Mouse (Mus musculus) kidney, adult 2 months (tissue): ENCODE data around the gene 2010005H15Rik. TPM values are rescaled to one million over a fixed set of nuclear protein-coding genes. Genes with fewer than 3 reads are reported as not detected.

Source experiments
- DNase-seq: peaks from one replicate; pipeline ENCODE4 v3.0.0; 2021
- H3K27ac ChIP-seq: fragments of 200-500 bp; 2 replicates; pipeline ENCODE4 v1.5.1; 2012; ENCODE audit warnings: low read depth, low read length, control low read depth, inconsistent platforms; ENCODE audit not compliant: insufficient read depth
- H3K27me3 ChIP-seq: fragments of 200-500 bp; replicated peaks from 2 replicates; pipeline ENCODE4 v1.6.1; 2012; ENCODE audit warnings: mild to moderate bottlenecking, moderate library complexity, low read length, inconsistent platforms; ENCODE audit not compliant: control insufficient read depth, insufficient read depth
- H3K36me3 ChIP-seq: fragments of 200-500 bp; 2 replicates; pipeline ENCODE4 v1.6.1; 2012; ENCODE audit warnings: mild to moderate bottlenecking, moderate library complexity, low read length, inconsistent platforms; ENCODE audit not compliant: control insufficient read depth, insufficient read depth
- H3K4me1 ChIP-seq: fragments of 200-500 bp; 2 replicates; pipeline ENCODE4 v1.6.1; 2011; ENCODE audit warnings: low read length; ENCODE audit not compliant: control insufficient read depth, insufficient read depth
- H3K4me3 ChIP-seq: fragments of 200-500 bp; 2 replicates; pipeline ENCODE4 v1.5.1; 2011; ENCODE audit warnings: mild to moderate bottlenecking, low read depth, low read length, control low read depth; ENCODE audit not compliant: insufficient read depth
- CTCF ChIP-seq: fragments of 200-500 bp; conservative IDR thresholded peaks from 2 replicates; pipeline ENCODE4 v1.5.1; 2011; ENCODE audit warnings: low read depth, mild to moderate bottlenecking, control low read depth, low read length, moderate library complexity, mixed read lengths; ENCODE audit not compliant: insufficient read depth, insufficient read length
- POLR2A ChIP-seq: fragments of 200-500 bp; IDR thresholded peaks from one replicate; pipeline ENCODE4 v1.6.1; 2011; ENCODE audit warnings: low read depth, low read length, control low read depth
- WGBS: fragments of 180-500 bp; shearing (Covaris S2); methylation state at CpG from one replicate; pipeline ENCODE4 v1.1.7; 2018; 5-methylcytosine and 5-hydroxymethylcytosine counted together
- polyA plus RNA-seq: library from polyadenylated mRNA; depleted of rRNA; stranded (reverse); fragments of >200 nt; gene quantifications from 2 replicates; pipeline ENCODE4 v1.2.3, GENCODE M21; 2012; rRNA removed

Gene 2010005H15Rik
- polyA plus RNA-seq, 1 experiment, result 0.50 TPM

DNA sequence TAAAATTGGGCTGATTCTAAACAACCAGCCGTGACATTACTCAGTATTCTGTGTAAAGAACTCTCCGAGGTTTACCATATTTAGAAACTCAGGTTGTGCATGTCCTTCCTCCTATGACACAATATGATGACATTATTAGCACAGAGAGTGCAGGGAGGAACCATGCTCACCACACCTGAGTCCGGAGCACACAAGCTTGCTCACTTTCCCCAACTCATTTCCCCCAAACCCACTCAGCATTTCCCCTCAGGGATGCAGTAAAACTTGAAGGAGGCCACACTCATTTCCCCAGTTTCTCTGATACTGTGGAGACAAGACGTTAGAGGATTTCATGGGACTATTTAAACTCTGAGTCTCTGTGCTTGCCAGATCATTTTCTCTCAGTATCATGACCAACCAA, 67.9 kb downstream of the 2010005H15Rik start:
- Histone ChIP-seq H3K27ac (no peak overlapping the region), H3K4me1 (no peaks in the 10 kb centered on the region), H3K27me3 (no peaks in the 10 kb centered on the region), H3K4me3 (no peak overlapping the region), H3K36me3 (no peaks in the 10 kb centered on the region)
- no peak for DNase-seq
- WGBS, result 86% methylated on average over 4 of the region's 4 CpGs
- TF ChIP-seq CTCF (no peak), POLR2A (no peak)

Other genes with a start within 250 kb of the 2010005H15Rik start
- gene Kpna1, start 242.7 kb upstream of the 2010005H15Rik start, polyA plus RNA-seq, result 6.2 and 7.3 TPM in 2 replicates
- gene Wdr5b, start 180.3 kb upstream of the 2010005H15Rik start, polyA plus RNA-seq, result 1.8 and 2.1 TPM in 2 replicates
- 68.9 and 94.6 TPM in 2 replicates for gene Fam162a, start 149.9 kb upstream of the 2010005H15Rik start, polyA plus RNA-seq
- gene Ccdc58, start 149.8 kb upstream of the 2010005H15Rik start, polyA plus RNA-seq, result 14.8 and 21.3 TPM in 2 replicates
- not detected in 2 replicates for gene Csta1, start 90.2 kb upstream of the 2010005H15Rik start, polyA plus RNA-seq
- not detected in 2 replicates for gene Stfa2l1, start 64.7 kb upstream of the 2010005H15Rik start, polyA plus RNA-seq
- not detected in 2 replicates for gene Gm5483, start 37.3 kb upstream of the 2010005H15Rik start, polyA plus RNA-seq
- not detected in 2 replicates for gene Gm5416, start 11.1 kb upstream of the 2010005H15Rik start, polyA plus RNA-seq
- gene Stfa1, start 55.5 kb downstream of the 2010005H15Rik start, polyA plus RNA-seq, result not detected in 2 replicates
- gene BC117090, start 112.9 kb downstream of the 2010005H15Rik start, polyA plus RNA-seq, result not detected in 2 replicates
- not detected in 2 replicates for gene BC100530, start 146.3 kb downstream of the 2010005H15Rik start, polyA plus RNA-seq
- gene Stfa2, start 187.0 kb downstream of the 2010005H15Rik start, polyA plus RNA-seq, result not detected in 2 replicates
- not detected in 2 replicates for gene Stfa3, start 233.9 kb downstream of the 2010005H15Rik start, polyA plus RNA-seq